Comparison of ENCODE assay signal across 31 mouse cellular contexts in the genomic region with DNA sequence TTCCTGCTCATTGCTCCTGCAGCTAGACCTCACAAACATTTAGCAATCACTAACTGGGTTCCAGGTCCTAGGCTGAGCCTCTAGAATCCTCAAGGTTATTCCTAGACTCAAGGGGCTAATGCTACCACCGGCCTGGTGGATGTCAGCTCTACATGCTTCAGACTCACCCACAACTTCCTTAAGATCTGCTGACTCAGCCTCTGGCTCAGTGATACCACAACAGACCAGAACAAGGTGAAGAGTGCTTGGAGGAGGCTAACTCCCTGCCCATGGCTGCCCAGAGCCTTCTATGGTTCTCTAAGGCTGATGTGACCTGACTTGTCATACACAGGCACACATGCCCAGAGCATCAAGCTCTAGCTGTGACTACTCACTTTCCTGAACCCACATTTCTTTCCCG. TPM values are rescaled to one million over a fixed set of nuclear protein-coding genes. Genes with fewer than 3 reads are reported as not detected.
DNase-seq lines count a peak whose midpoint lies in the region; ATAC-seq and TF ChIP-seq lines count a peak whose summit lies in the region.
"Had no signal": no experiment of that assay in that cellular context is flagged by ENCODE, and none has a peak within 500 bp of the region (broad histone marks: within the 10 kb centered on the region; RNA-seq: fewer than 3 reads in every experiment).

No protein-coding gene starts in this region.

- WGBS in kidney, adult 2 months: 67% methylated on average over 2 of the region's 2 CpGs

- H3K4me1 ChIP-seq in megakaryocyte, embryonic 14.5 days: peaks cover 100% of the 10 kb centered on the region
- peaks cover 17% of the 10 kb centered on the region for H3K4me1 ChIP-seq in kidney, adult 2 months (ENCODE audit: control insufficient read depth, insufficient read depth, low read length)
- H3K4me1 ChIP-seq: forebrain, embryonic 13.5 days had no signal

- intact Hi-C loops in gastrocnemius, adult 2 months (cut with DNase I): no loop called here
- intact Hi-C loops in gastrocnemius, postnatal 14 days (cut with DNase I; ENCODE audit: low total_unique reads): no loop called here

- no peak for TF ChIP-seq CTCF in gastrocnemius, adult 2 months (IDR thresholded peaks at IDR 0.05)
- no peak for TF ChIP-seq CTCF in kidney, adult 2 months (conservative IDR thresholded peaks at IDR 0.05; ENCODE audit: insufficient read depth, insufficient read length, low read depth, low read length)

- no peaks in the 10 kb centered on the region for H3K27me3 ChIP-seq in megakaryocyte, embryonic 14.5 days (replicated peaks)
- H3K27me3 ChIP-seq in kidney, adult 2 months (replicated peaks; ENCODE audit: control insufficient read depth, insufficient read depth, low read length): no peaks in the 10 kb centered on the region
- H3K27me3 ChIP-seq: embryonic facial prominence, embryonic 15.5 days; forebrain, embryonic 13.5 days; heart, embryonic 15.5 days; hindbrain, embryonic 12.5 days; intestine, embryonic 15.5 days; midbrain, embryonic 13.5 days had no signal

- no peak; the same call in 1 of the 2 replicates for ATAC-seq in megakaryocyte, adult 5-6 weeks (ENCODE audit: poor library complexity, severe bottlenecking)
- ATAC-seq: forebrain, embryonic 13.5 days; hindbrain, postnatal 0 days; intestine, embryonic 15.5 days; midbrain, embryonic 13.5 days had no signal

- DNase-seq in gastrocnemius, adult 2 months: no peak
- DNase-seq in gastrocnemius, postnatal 14 days: no peak
- DNase-seq in NIH3T3 (ENCODE audit: low read depth): peak; percentile 27
- DNase-seq in kidney, adult 2 months: no peak
- DNase-seq in testis, postnatal 10 days (ENCODE audit: low spot score): no peak
- DNase-seq: adrenal gland, postnatal 25 days; cerebellum, adult 18-20 months; cerebellum, postnatal 14 days; gastrocnemius, postnatal 36 days; heart, postnatal 36 days; kidney, adult 8-10 months; kidney, postnatal 10 days; layer of hippocampus, adult 9-11 months; lung, adult 2 months; lung, postnatal 10 days; thymus, postnatal 4 days had no signal

- H3K27ac ChIP-seq in gastrocnemius, adult 2 months: peak overlapping the region; percentile 38
- no peak overlapping the region for H3K27ac ChIP-seq in kidney, adult 2 months (ENCODE audit: insufficient read depth, low read depth, low read length)
- H3K27ac ChIP-seq: embryonic facial prominence, embryonic 10.5 days; forebrain, embryonic 13.5 days; hindbrain, embryonic 12.5 days; hindbrain, postnatal 0 days; intestine, embryonic 15.5 days; midbrain, embryonic 13.5 days had no signal

- H3K36me3 ChIP-seq in megakaryocyte, embryonic 14.5 days (replicated peaks; ENCODE audit: low read length): peaks cover 17% of the 10 kb centered on the region
- H3K36me3 ChIP-seq in kidney, adult 2 months (ENCODE audit: control insufficient read depth, insufficient read depth, low read length): no peaks in the 10 kb centered on the region
- H3K36me3 ChIP-seq: embryonic facial prominence, embryonic 10.5 days; embryonic facial prominence, embryonic 15.5 days; heart, embryonic 15.5 days; hindbrain, embryonic 12.5 days; intestine, embryonic 15.5 days; midbrain, embryonic 13.5 days had no signal

- TF ChIP-seq POLR2A in kidney, adult 2 months (IDR thresholded peaks at IDR 0.05; ENCODE audit: low read depth, low read length): no peak

- no peak overlapping the region for H3K4me3 ChIP-seq in gastrocnemius, adult 2 months
- H3K4me3 ChIP-seq in megakaryocyte, embryonic 14.5 days (replicated peaks): peak overlapping the region; percentile 72
- no peak overlapping the region for H3K4me3 ChIP-seq in kidney, adult 2 months (ENCODE audit: insufficient read depth, low read depth, low read length)
- H3K4me3 ChIP-seq: embryonic facial prominence, embryonic 10.5 days; embryonic facial prominence, embryonic 15.5 days; forebrain, embryonic 13.5 days; heart, embryonic 15.5 days; hindbrain, embryonic 12.5 days; intestine, embryonic 15.5 days; midbrain, embryonic 13.5 days had no signal

- H3K9me3 ChIP-seq in megakaryocyte, embryonic 14.5 days: no peaks in the 10 kb centered on the region
- H3K9me3 ChIP-seq: embryonic facial prominence, embryonic 10.5 days; embryonic facial prominence, embryonic 15.5 days; forebrain, embryonic 13.5 days; G1E; heart, embryonic 15.5 days; hindbrain, embryonic 12.5 days; intestine, embryonic 15.5 days; midbrain, embryonic 13.5 days had no signal

RNA-seq across cellular contexts. Expression of gene Spns2, which starts 10.2 kb away (rescaled TPM):
- total RNA-seq in gastrocnemius, adult 2 months (2021): 10 to 100 TPM; 15.7 to 65.1 TPM
- 10 to 100 TPM; 11.4 to 14.7 TPM for total RNA-seq in gastrocnemius, postnatal 14 days (2021)
- 63.1 and 65.1 TPM in 2 replicates for polyA plus RNA-seq in megakaryocyte, embryonic 14.5 days (2012; ENCODE audit: insufficient read depth, low replicate concordance)
- total RNA-seq in megakaryocyte, adult 5-6 weeks (2015): 2.8 and 2.9 TPM in 2 replicates
- total RNA-seq in megakaryocyte, adult 5-6 weeks (2017): 0.15 and 4.8 TPM in 2 replicates
- 102 TPM in 2 replicates for polyA plus RNA-seq in kidney, adult 2 months (2012; rRNA removed)

RNA-seq across cellular contexts. Expression of gene Mybbp1a, which starts 38.3 kb away (rescaled TPM):
- total RNA-seq in gastrocnemius, adult 2 months (2021): 10 to 100 TPM; 60.2 to 60.9 TPM
- total RNA-seq in gastrocnemius, postnatal 14 days (2021): 10 to 100 TPM; 58.7 to 62.8 TPM
- 59.8 and 71.3 TPM in 2 replicates for polyA plus RNA-seq in megakaryocyte, embryonic 14.5 days (2012; ENCODE audit: insufficient read depth, low replicate concordance)
- total RNA-seq in megakaryocyte, adult 5-6 weeks (2015): 62.4 and 71.7 TPM in 2 replicates
- total RNA-seq in megakaryocyte, adult 5-6 weeks (2017): 35.4 and 36.0 TPM in 2 replicates
- polyA plus RNA-seq in kidney, adult 2 months (2012; rRNA removed): 27.0 and 28.6 TPM in 2 replicates

RNA-seq across cellular contexts. Expression of gene Ggt6, which starts 44.2 kb away (rescaled TPM):
- total RNA-seq in gastrocnemius, adult 2 months (2021): 1 to 10 TPM in 1 of 2 experiments, under 1 TPM in 1; 0.67 to 5.5 TPM
- total RNA-seq in gastrocnemius, postnatal 14 days (2021): under 1 TPM; 0.18 to 0.38 TPM
- polyA plus RNA-seq in megakaryocyte, embryonic 14.5 days (2012; ENCODE audit: insufficient read depth, low replicate concordance): not detected in 2 replicates
- not detected in 2 replicates for total RNA-seq in megakaryocyte, adult 5-6 weeks (2015)
- total RNA-seq in megakaryocyte, adult 5-6 weeks (2017): not detected in 2 replicates
- polyA plus RNA-seq in kidney, adult 2 months (2012; rRNA removed): 24.3 and 29.3 TPM in 2 replicates
- total RNA-seq: heart, postnatal 36 days; hindbrain, postnatal 0 days; left cerebral cortex, postnatal 14 days; monocyte, adult 5-6 weeks had no signal
- polyA plus RNA-seq: forebrain, embryonic 13.5 days; G1E; heart, embryonic 15.5 days; hindbrain, postnatal 0 days; limb, embryonic 11.5 days; midbrain, embryonic 13.5 days; neural tube, embryonic 14.5 days had no signal
